Mouse (Mus musculus): ENCODE data around the gene Plekhg1. TPM values are rescaled to one million over a fixed set of nuclear protein-coding genes. Genes with fewer than 3 reads are reported as not detected.

Plekhg1 gene
- 18.9 and 22.1 TPM in 2 replicates for polyA plus RNA-seq (2011; ENCODE audit: insufficient read depth, insufficient read length, low read depth, missing spikeins)

DNA sequence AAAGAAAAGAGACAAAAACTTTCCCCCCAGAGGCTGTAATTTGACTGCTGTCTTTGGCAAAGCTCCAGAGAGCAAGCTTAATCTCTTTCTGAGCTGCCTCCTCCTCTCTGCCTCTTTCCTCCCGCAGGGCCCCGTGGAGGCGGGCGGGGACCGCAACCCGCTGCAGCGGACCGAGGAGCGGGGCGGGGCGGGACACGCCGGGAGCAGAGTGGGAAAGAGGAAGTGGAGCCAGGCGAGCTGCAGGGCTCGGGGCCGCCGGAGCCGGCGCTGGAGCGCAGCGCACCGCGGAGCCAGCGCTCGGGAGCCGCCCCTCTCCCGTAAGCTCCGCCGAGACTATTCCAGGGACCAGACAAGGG lies at the start of gene Plekhg1:
Plekhg1 (plus strand) TSS at position 217 of the 356 bp plus-strand sequence.
- Histone ChIP-seq H3K4me1 (ENCODE audit: control insufficient read depth, insufficient read depth, low read length) (no peaks in the 10 kb centered on the region), H3K27me3 (ENCODE audit: control insufficient read depth, insufficient read depth, low read length, poor library complexity, severe bottlenecking) (no peaks in the 10 kb centered on the region), H3K27ac (ENCODE audit: insufficient read depth, low read length) (no peak within 1 kb of the TSS), H3K4me3 (ENCODE audit: low read depth, low read length) (peak within 1 kb of the TSS; percentile 84), H3K9me3 (replicated peaks; ENCODE audit: control insufficient read depth, insufficient read depth, low read length, poor library complexity, severe bottlenecking) (no peaks in the 10 kb centered on the region), H3K36me3 (ENCODE audit: control insufficient read depth, insufficient read depth, low read length, poor library complexity, severe bottlenecking) (no peaks in the 10 kb centered on the region), H3K9ac (ENCODE audit: low read depth, poor library complexity, severe bottlenecking) (peak within 1 kb of the TSS; percentile 39)
- TF ChIP-seq EP300 (IDR thresholded peaks at IDR 0.05; ENCODE audit: insufficient read depth, low read depth, low read length) (no peak), POLR2A (IDR thresholded peaks at IDR 0.05; ENCODE audit: insufficient read depth, low read length) (no peak), CTCF (IDR thresholded peaks at IDR 0.05; ENCODE audit: low read depth, low read length) (no peak)

DNA sequence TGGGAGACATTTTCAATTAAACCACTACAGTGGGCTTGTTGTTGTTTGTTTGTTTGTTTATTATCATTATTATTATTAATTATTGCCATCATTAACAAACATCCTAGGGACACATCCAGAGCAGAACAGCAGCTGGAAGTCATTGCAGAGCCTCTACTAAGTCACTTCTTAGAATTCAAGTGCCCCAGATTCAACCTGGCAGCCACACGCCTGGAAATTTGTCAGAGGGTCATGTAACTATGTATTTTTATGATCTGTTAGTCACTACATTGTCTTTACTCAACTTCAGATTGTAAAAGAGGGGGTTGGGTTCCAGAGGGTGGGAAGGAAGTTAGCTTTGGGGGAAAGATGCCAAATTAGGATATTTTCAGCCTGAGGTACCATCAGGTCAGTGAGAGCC lies 47.4 kb upstream of the Plekhg1 start:
- H3K27me3 ChIP-seq (ENCODE audit: control insufficient read depth, insufficient read depth, low read length, poor library complexity, severe bottlenecking): no peaks in the 10 kb centered on the region; the same call in 1 of the 2 replicates
- H3K9ac ChIP-seq (ENCODE audit: low read depth, poor library complexity, severe bottlenecking): no peak overlapping the region
- H3K36me3 ChIP-seq (ENCODE audit: control insufficient read depth, insufficient read depth, low read length, poor library complexity, severe bottlenecking): no peaks in the 10 kb centered on the region
- no peak overlapping the region for H3K4me3 ChIP-seq (ENCODE audit: low read depth, low read length)
- no peaks in the 10 kb centered on the region for H3K9me3 ChIP-seq (replicated peaks; ENCODE audit: control insufficient read depth, insufficient read depth, low read length, poor library complexity, severe bottlenecking)
- H3K27ac ChIP-seq (ENCODE audit: insufficient read depth, low read length): no peak overlapping the region
- TF ChIP-seq CTCF (IDR thresholded peaks at IDR 0.05; ENCODE audit: low read depth, low read length) (no peak), EP300 (IDR thresholded peaks at IDR 0.05; ENCODE audit: insufficient read depth, low read depth, low read length) (no peak), POLR2A (IDR thresholded peaks at IDR 0.05; ENCODE audit: insufficient read depth, low read length) (no peak)
- H3K4me1 ChIP-seq (ENCODE audit: control insufficient read depth, insufficient read depth, low read length): no peaks in the 10 kb centered on the region

DNA sequence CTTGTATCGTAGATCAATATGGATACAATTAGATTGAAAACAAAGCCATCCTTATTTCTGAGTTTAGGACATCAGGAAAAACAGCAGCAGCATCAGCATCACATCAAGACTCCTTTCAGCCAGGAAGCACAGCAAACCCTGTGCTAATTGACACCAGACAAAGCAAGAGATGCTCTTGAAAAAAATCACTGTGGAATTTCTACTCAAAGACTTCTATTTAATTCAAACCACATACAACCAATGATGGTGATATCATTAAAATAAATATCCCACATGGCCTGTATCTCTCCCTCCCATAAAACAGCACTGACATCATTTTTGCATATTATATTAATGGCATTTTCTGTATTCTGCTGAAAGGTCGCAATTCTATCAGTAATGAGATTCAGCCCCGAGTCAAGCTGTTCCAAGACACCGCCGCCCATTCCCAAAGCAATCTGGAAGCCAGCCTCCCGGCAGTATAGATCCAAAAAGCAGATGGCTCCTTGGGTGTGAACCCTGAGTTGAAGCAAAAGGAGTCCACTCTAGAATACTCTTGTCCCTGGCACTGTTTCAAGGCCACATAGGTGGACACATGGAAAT lies 46.4 kb upstream of the Plekhg1 start:
- Histone ChIP-seq H3K9ac (ENCODE audit: low read depth, poor library complexity, severe bottlenecking) (no peak overlapping the region), H3K27ac (ENCODE audit: insufficient read depth, low read length) (no peak overlapping the region), H3K27me3 (ENCODE audit: control insufficient read depth, insufficient read depth, low read length, poor library complexity, severe bottlenecking) (peaks cover 2% of the 10 kb centered on the region; the same call in 1 of the 2 replicates), H3K4me3 (ENCODE audit: low read depth, low read length) (no peak overlapping the region), H3K9me3 (replicated peaks; ENCODE audit: control insufficient read depth, insufficient read depth, low read length, poor library complexity, severe bottlenecking) (no peaks in the 10 kb centered on the region), H3K4me1 (ENCODE audit: control insufficient read depth, insufficient read depth, low read length) (no peaks in the 10 kb centered on the region), H3K36me3 (ENCODE audit: control insufficient read depth, insufficient read depth, low read length, poor library complexity, severe bottlenecking) (no peaks in the 10 kb centered on the region)
- TF ChIP-seq POLR2A (IDR thresholded peaks at IDR 0.05; ENCODE audit: insufficient read depth, low read length) (no peak), CTCF (IDR thresholded peaks at IDR 0.05; ENCODE audit: low read depth, low read length) (no peak), EP300 (IDR thresholded peaks at IDR 0.05; ENCODE audit: insufficient read depth, low read depth, low read length) (no peak)

DNA sequence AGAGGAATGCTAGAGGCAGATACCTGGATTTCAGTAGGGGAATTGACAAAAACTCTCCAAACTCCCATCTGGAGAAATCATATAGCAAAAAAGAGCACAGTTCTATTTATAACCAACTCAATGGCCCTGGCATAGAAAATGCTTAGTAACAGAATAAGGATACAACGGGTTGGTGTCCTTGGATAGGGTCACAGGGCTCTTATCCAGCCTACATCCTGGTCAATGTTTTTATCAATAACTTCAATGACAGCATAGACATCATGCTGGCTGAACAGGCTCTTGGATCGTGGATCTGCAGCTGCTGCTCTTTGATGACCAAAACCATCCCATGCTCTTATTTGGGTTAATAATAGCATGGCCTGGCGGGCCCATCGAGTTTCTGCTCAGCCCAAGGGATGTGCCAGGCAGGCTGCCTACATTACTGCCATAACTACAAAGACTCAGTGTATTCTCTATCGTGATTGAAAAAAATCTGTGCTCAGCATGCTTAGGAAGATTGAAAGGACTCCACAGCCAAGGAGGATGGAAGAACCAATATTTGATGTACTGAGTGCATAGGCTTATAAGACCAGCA lies 44.7 kb upstream of the Plekhg1 start:
- no peak overlapping the region for H3K9ac ChIP-seq (ENCODE audit: low read depth, poor library complexity, severe bottlenecking)

DNA sequence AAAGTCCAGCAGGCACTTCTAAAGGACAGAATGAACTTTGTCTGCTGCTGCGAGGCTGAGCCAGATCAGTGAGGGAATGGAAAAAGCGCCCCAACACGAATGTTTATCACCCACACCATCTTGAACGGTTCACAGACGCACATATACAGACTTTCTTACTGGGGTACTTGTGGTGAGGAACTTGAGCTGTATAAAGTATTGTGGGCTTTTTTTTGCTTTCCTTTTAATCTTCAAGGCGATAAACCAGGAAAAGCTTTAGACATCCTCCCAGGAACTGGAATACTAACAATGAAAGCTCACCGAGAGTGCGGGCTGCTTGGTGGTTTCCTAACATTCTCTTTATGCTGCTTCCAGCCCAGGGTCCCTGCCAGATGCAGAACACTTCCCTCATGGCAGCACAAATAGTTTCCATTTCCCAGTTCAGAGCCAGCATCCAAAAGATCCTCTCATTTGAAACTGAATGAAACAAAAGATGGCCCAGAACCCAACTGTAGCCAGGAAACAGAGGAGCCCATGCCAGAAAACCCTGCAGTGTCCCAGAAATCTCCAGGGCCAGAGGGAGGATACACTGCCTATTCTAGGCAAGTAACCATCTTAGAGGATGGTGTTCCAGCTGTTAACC lies 43.3 kb upstream of the Plekhg1 start:
- no peaks in the 10 kb centered on the region for H3K36me3 ChIP-seq (ENCODE audit: control insufficient read depth, insufficient read depth, low read length, poor library complexity, severe bottlenecking)
- no peaks in the 10 kb centered on the region for H3K9me3 ChIP-seq (replicated peaks; ENCODE audit: control insufficient read depth, insufficient read depth, low read length, poor library complexity, severe bottlenecking)
- no peak overlapping the region for H3K4me3 ChIP-seq (ENCODE audit: low read depth, low read length)
- no peak for TF ChIP-seq POLR2A (IDR thresholded peaks at IDR 0.05; ENCODE audit: insufficient read depth, low read length)
- TF ChIP-seq EP300 (IDR thresholded peaks at IDR 0.05; ENCODE audit: insufficient read depth, low read depth, low read length): no peak
- no peak for TF ChIP-seq CTCF (IDR thresholded peaks at IDR 0.05; ENCODE audit: low read depth, low read length)
- H3K27ac ChIP-seq (ENCODE audit: insufficient read depth, low read length): no peak overlapping the region
- no peaks in the 10 kb centered on the region for H3K4me1 ChIP-seq (ENCODE audit: control insufficient read depth, insufficient read depth, low read length)
- H3K27me3 ChIP-seq (ENCODE audit: control insufficient read depth, insufficient read depth, low read length, poor library complexity, severe bottlenecking): peaks cover 2% of the 10 kb centered on the region; the same call in 1 of the 2 replicates
- H3K9ac ChIP-seq (ENCODE audit: low read depth, poor library complexity, severe bottlenecking): no peak overlapping the region

More for the DNA sequence above, 44.7 kb upstream of the Plekhg1 start:
- Histone ChIP-seq H3K36me3 (ENCODE audit: control insufficient read depth, insufficient read depth, low read length, poor library complexity, severe bottlenecking) (no peaks in the 10 kb centered on the region), H3K27ac (ENCODE audit: insufficient read depth, low read length) (no peak overlapping the region), H3K27me3 (ENCODE audit: control insufficient read depth, insufficient read depth, low read length, poor library complexity, severe bottlenecking) (peaks cover 2% of the 10 kb centered on the region; the same call in 1 of the 2 replicates), H3K4me1 (ENCODE audit: control insufficient read depth, insufficient read depth, low read length) (no peaks in the 10 kb centered on the region), H3K4me3 (ENCODE audit: low read depth, low read length) (no peak overlapping the region), H3K9me3 (replicated peaks; ENCODE audit: control insufficient read depth, insufficient read depth, low read length, poor library complexity, severe bottlenecking) (no peaks in the 10 kb centered on the region)
- TF ChIP-seq CTCF (IDR thresholded peaks at IDR 0.05; ENCODE audit: low read depth, low read length): no peak
- TF ChIP-seq POLR2A (IDR thresholded peaks at IDR 0.05; ENCODE audit: insufficient read depth, low read length): no peak
- TF ChIP-seq EP300 (IDR thresholded peaks at IDR 0.05; ENCODE audit: insufficient read depth, low read depth, low read length): no peak

DNA sequence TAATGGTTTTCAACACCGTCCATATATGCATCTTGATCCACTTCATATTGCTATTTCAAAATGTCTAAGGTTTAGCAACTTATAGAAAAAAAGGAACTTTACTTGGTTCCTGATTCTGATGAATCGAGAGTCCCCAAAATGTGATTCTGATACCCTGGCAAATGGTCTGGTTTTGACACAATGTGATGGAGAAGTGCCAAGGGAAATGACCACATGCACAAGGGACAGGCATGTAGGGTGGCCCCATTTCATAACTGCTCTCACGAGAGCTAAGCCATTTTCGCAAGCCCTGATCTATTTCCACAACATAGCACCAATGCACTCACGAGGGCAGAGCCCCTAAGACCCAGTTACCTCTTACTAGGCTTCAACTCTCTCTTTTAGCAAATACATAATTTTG lies 42.7 kb upstream of the Plekhg1 start:
- H3K9me3 ChIP-seq (replicated peaks; ENCODE audit: control insufficient read depth, insufficient read depth, low read length, poor library complexity, severe bottlenecking): no peaks in the 10 kb centered on the region
- TF ChIP-seq CTCF (IDR thresholded peaks at IDR 0.05; ENCODE audit: low read depth, low read length): no peak
- TF ChIP-seq POLR2A (IDR thresholded peaks at IDR 0.05; ENCODE audit: insufficient read depth, low read length): no peak
- no peak for TF ChIP-seq EP300 (IDR thresholded peaks at IDR 0.05; ENCODE audit: insufficient read depth, low read depth, low read length)

More for the DNA sequence above, 42.7 kb upstream of the Plekhg1 start:
- Histone ChIP-seq H3K4me3 (ENCODE audit: low read depth, low read length) (no peak overlapping the region), H3K27me3 (ENCODE audit: control insufficient read depth, insufficient read depth, low read length, poor library complexity, severe bottlenecking) (peaks cover 2% of the 10 kb centered on the region; the same call in 1 of the 2 replicates), H3K36me3 (ENCODE audit: control insufficient read depth, insufficient read depth, low read length, poor library complexity, severe bottlenecking) (no peaks in the 10 kb centered on the region), H3K9ac (ENCODE audit: low read depth, poor library complexity, severe bottlenecking) (no peak overlapping the region), H3K4me1 (ENCODE audit: control insufficient read depth, insufficient read depth, low read length) (no peaks in the 10 kb centered on the region), H3K27ac (ENCODE audit: insufficient read depth, low read length) (no peak overlapping the region)

Data from ES-Bruce4 (cell line).